Mouse (Mus musculus): Measurements from ENCODE around the gene Tagap. TPM values are rescaled to one million over a fixed set of nuclear protein-coding genes. Genes with fewer than 3 reads are reported as not detected.

Tagap gene
- polyA plus RNA-seq, 1 experiment from 2014 or later, result 5.6 TPM

GRCm38 (mm10) chr17:7897756-7898155 lies 28.0 kb upstream of the Tagap start:
- Histone ChIP-seq H3K27ac (no peak overlapping the region), H3K36me3 (ENCODE audit: inconsistent target) (no peaks in the 10 kb centered on the region), H3K79me2 (ENCODE audit: inconsistent target) (no peaks in the 10 kb centered on the region), H3K4me3 (ENCODE audit: inconsistent target) (no peak overlapping the region)
- 58% methylated on average over 4 of the region's 4 CpGs for WGBS (ENCODE audit: missing documents)

- Histone ChIP-seq H3K79me2 (ENCODE audit: inconsistent target) (no peaks in the 10 kb centered on the region), H3K36me3 (ENCODE audit: inconsistent target) (no peaks in the 10 kb centered on the region), H3K4me3 (ENCODE audit: inconsistent target) (no peak overlapping the region), H3K27ac (no peak overlapping the region)
- 97% methylated on average over 6 of the region's 6 CpGs for WGBS (ENCODE audit: missing documents)
Measured at GRCm38 (mm10) chr17:7899233-7899632, 26.6 kb upstream of the Tagap start.

GRCm38 (mm10) chr17:7899961-7900360 lies 25.8 kb upstream of the Tagap start:
- H3K4me3 ChIP-seq (ENCODE audit: inconsistent target), result no peak overlapping the region
- H3K36me3 ChIP-seq (ENCODE audit: inconsistent target), result no peaks in the 10 kb centered on the region
- H3K79me2 ChIP-seq (ENCODE audit: inconsistent target), result no peaks in the 10 kb centered on the region
- H3K27ac ChIP-seq, result no peak overlapping the region
- 92% methylated on average over 4 of the region's 4 CpGs for WGBS (ENCODE audit: missing documents)

GRCm38 (mm10) chr17:7901536-7901935 lies 24.3 kb upstream of the Tagap start:
- WGBS (ENCODE audit: missing documents), result 95% methylated on average over 2 of the region's 2 CpGs
- Histone ChIP-seq H3K4me3 (ENCODE audit: inconsistent target) (no peak overlapping the region), H3K36me3 (ENCODE audit: inconsistent target) (no peaks in the 10 kb centered on the region), H3K27ac (no peak overlapping the region), H3K79me2 (ENCODE audit: inconsistent target) (no peaks in the 10 kb centered on the region)

- Histone ChIP-seq H3K4me3 (ENCODE audit: inconsistent target) (no peak overlapping the region), H3K79me2 (ENCODE audit: inconsistent target) (no peaks in the 10 kb centered on the region), H3K36me3 (ENCODE audit: inconsistent target) (no peaks in the 10 kb centered on the region), H3K27ac (no peak overlapping the region)
- WGBS (ENCODE audit: missing documents), result 56% methylated on average over 3 of the region's 3 CpGs
Measured at GRCm38 (mm10) chr17:7902362-7902761, 23.4 kb upstream of the Tagap start.

GRCm38 (mm10) chr17:7904992-7905391 lies 20.8 kb upstream of the Tagap start:
- Histone ChIP-seq H3K79me2 (ENCODE audit: inconsistent target) (no peaks in the 10 kb centered on the region), H3K36me3 (ENCODE audit: inconsistent target) (no peaks in the 10 kb centered on the region), H3K27ac (no peak overlapping the region), H3K4me3 (ENCODE audit: inconsistent target) (no peak overlapping the region)
- WGBS (ENCODE audit: missing documents), result 35% methylated on average over 2 of the region's 2 CpGs

GRCm38 (mm10) chr17:7905936-7906685 lies 19.7 kb upstream of the Tagap start:
- no peak overlapping the region for H3K27ac ChIP-seq
- no peaks in the 10 kb centered on the region for H3K79me2 ChIP-seq (ENCODE audit: inconsistent target)
- H3K4me3 ChIP-seq (ENCODE audit: inconsistent target), result no peak overlapping the region
- 71% methylated on average over 4 of the region's 4 CpGs for WGBS (ENCODE audit: missing documents)
- no peaks in the 10 kb centered on the region for H3K36me3 ChIP-seq (ENCODE audit: inconsistent target)

- WGBS (ENCODE audit: missing documents), result 7% methylated on average over 2 of the region's 2 CpGs
- Histone ChIP-seq H3K79me2 (ENCODE audit: inconsistent target) (no peaks in the 10 kb centered on the region), H3K4me3 (ENCODE audit: inconsistent target) (no peak overlapping the region), H3K36me3 (ENCODE audit: inconsistent target) (no peaks in the 10 kb centered on the region), H3K27ac (peak overlapping the region; percentile 76)
Measured at GRCm38 (mm10) chr17:7914596-7915227, 11.1 kb upstream of the Tagap start.

GRCm38 (mm10) chr17:7915791-7916190 lies 10.0 kb upstream of the Tagap start:
- WGBS (ENCODE audit: missing documents), result 93% methylated on average over 9 of the region's 9 CpGs

GRCm38 (mm10) chr17:7916782-7917574 lies 8.8 kb upstream of the Tagap start:
- peak overlapping the region; percentile 60 for H3K27ac ChIP-seq
- H3K4me3 ChIP-seq (ENCODE audit: inconsistent target), result no peak overlapping the region
- H3K79me2 ChIP-seq (ENCODE audit: inconsistent target), result no peaks in the 10 kb centered on the region
- WGBS (ENCODE audit: missing documents), result 40% methylated on average over 12 of the region's 12 CpGs
- H3K36me3 ChIP-seq (ENCODE audit: inconsistent target), result no peaks in the 10 kb centered on the region

More at GRCm38 (mm10) chr17:7915791-7916190, 10.0 kb upstream of the Tagap start:
- Histone ChIP-seq H3K27ac (no peak overlapping the region), H3K4me3 (ENCODE audit: inconsistent target) (no peak overlapping the region), H3K79me2 (ENCODE audit: inconsistent target) (no peaks in the 10 kb centered on the region), H3K36me3 (ENCODE audit: inconsistent target) (no peaks in the 10 kb centered on the region)

GRCm38 (mm10) chr17:7918355-7918754 lies 7.4 kb upstream of the Tagap start:
- Histone ChIP-seq H3K4me3 (ENCODE audit: inconsistent target) (no peak overlapping the region), H3K36me3 (ENCODE audit: inconsistent target) (no peaks in the 10 kb centered on the region), H3K27ac (no peak overlapping the region), H3K79me2 (ENCODE audit: inconsistent target) (no peaks in the 10 kb centered on the region)
- 98% methylated on average over 2 of the region's 2 CpGs for WGBS (ENCODE audit: missing documents)

GRCm38 (mm10) chr17:7919209-7919608 lies 6.6 kb upstream of the Tagap start:
- 91% methylated on average over 2 of the region's 2 CpGs for WGBS (ENCODE audit: missing documents)
- Histone ChIP-seq H3K27ac (no peak overlapping the region), H3K79me2 (ENCODE audit: inconsistent target) (no peaks in the 10 kb centered on the region), H3K4me3 (ENCODE audit: inconsistent target) (no peak overlapping the region), H3K36me3 (ENCODE audit: inconsistent target) (no peaks in the 10 kb centered on the region)

- no peak overlapping the region for H3K4me3 ChIP-seq (ENCODE audit: inconsistent target)
- H3K36me3 ChIP-seq (ENCODE audit: inconsistent target), result no peaks in the 10 kb centered on the region
- peaks cover 17% of the 10 kb centered on the region for H3K79me2 ChIP-seq (ENCODE audit: inconsistent target)
- H3K27ac ChIP-seq, result no peak overlapping the region
- WGBS (ENCODE audit: missing documents), result 15% methylated on average over 5 of the region's 5 CpGs
Measured at GRCm38 (mm10) chr17:7922564-7922963, 3.2 kb upstream of the Tagap start.

- Histone ChIP-seq H3K79me2 (ENCODE audit: inconsistent target) (peaks cover 33% of the 10 kb centered on the region), H3K4me3 (ENCODE audit: inconsistent target) (no peak overlapping the region), H3K27ac (no peak overlapping the region), H3K36me3 (ENCODE audit: inconsistent target) (peaks cover 5% of the 10 kb centered on the region)
- WGBS (ENCODE audit: missing documents), result 94% methylated on average over 13 of the region's 13 CpGs
Measured at GRCm38 (mm10) chr17:7924185-7924725, 1.5 kb upstream of the Tagap start.
